Mouse (Mus musculus) intestine, embryonic 15.5 days (tissue): ENCODE data around the gene Glud1. TPM values are rescaled to one million over a fixed set of nuclear protein-coding genes. Genes with fewer than 3 reads are reported as not detected.
A peak's percentile ranks its signal among the peaks of the same experiment; 100 is the strongest.
"Not testable (repeated sequence)": the region's sequence is repeated elsewhere in the genome, so short reads cannot be mapped to it uniquely, and the experiment has no call there.

Experiments used
- ATAC-seq: fragments of 200-750 bp; cut with Nextera tagmentation; 2 replicates; pipeline ENCODE4 v1.8.0; 2017; ENCODE audit warnings: moderate TSS enrichment, moderate library complexity
- H3K27ac ChIP-seq: fragments of 300-500 bp; sonication (generic); 2 replicates; pipeline ENCODE4 v1.5.1; 2015; ENCODE audit warnings: mild to moderate bottlenecking, inconsistent platforms
- H3K27me3 ChIP-seq: fragments of 300-500 bp; sonication (generic); replicated peaks from 2 replicates; pipeline ENCODE4 v1.6.1; 2015; ENCODE audit warnings: inconsistent platforms
- H3K36me3 ChIP-seq: fragments of 300-500 bp; sonication (generic); 2 replicates; pipeline ENCODE4 v1.6.1; 2015; ENCODE audit warnings: inconsistent platforms
- H3K4me1 ChIP-seq: fragments of 300-500 bp; sonication (generic); replicated peaks from 2 replicates; pipeline ENCODE4 v1.6.1; 2015; ENCODE audit warnings: inconsistent platforms
- H3K4me2 ChIP-seq: fragments of 300-500 bp; sonication (generic); replicated peaks from 2 replicates; pipeline ENCODE4 v1.6.1; 2015; ENCODE audit warnings: mild to moderate bottlenecking, inconsistent platforms
- H3K4me3 ChIP-seq: fragments of 300-500 bp; sonication (generic); replicated peaks from 2 replicates; pipeline ENCODE4 v1.5.1; 2015; ENCODE audit warnings: inconsistent platforms
- H3K9ac ChIP-seq: fragments of 300-500 bp; sonication (generic); 2 replicates; pipeline ENCODE4 v1.6.1; 2015; ENCODE audit warnings: inconsistent platforms
- H3K9me3 ChIP-seq: fragments of 300-500 bp; sonication (generic); 2 replicates; pipeline ENCODE4 v1.6.1; 2016; ENCODE audit warnings: inconsistent platforms
- WGBS: fragments of 180-500 bp; shearing (Covaris S2); methylation state at CpG from one replicate; pipeline ENCODE4 v1.1.7; 2015; 5-methylcytosine and 5-hydroxymethylcytosine counted together
- polyA plus RNA-seq: library from polyadenylated mRNA; unstranded; fragments of >200 nt; fragmentation: Nextera tagmentation; extraction: Ambion mirVana; gene quantifications from 2 replicates; pipeline ENCODE4 v1.2.1, GENCODE M21; 2015

The Glud1 gene
- polyA plus RNA-seq, 1 experiment from 2014 or later = 91.9 TPM

DNA sequence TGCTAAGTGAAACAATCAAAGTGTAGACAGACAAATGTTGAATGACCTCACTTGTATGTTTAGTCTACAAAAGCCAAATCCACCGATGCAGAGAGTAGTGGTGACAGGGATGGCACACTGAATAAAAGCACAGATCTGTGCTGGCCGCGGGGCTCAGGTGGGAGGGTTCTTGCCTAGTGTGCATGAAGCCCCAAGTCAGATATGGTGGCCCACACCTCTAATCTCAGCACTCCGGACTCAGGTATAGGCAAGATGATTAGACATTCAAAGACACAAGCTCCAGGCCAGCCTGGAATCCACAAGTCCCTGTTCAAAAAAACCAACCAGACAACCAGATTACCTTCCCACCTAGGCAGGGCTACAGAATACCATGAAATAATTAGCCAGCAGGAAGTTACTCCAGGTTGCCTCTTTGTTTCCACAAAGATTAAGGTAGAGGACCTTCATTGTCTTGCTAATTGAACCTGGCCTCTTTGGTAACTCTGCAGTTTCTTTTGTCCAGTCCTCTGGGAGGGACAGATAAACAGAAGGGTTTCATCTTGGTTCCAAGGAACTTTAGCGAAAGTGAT is 49.2 kb downstream of the Glud1 start:
- Histone ChIP-seq H3K9ac (no peak overlapping the region), H3K27me3 (no peaks in the 10 kb centered on the region), H3K9me3 (no peaks in the 10 kb centered on the region), H3K4me3 (no peak overlapping the region), H3K27ac (no peak overlapping the region), H3K36me3 (no peaks in the 10 kb centered on the region), H3K4me1 (peaks cover 13% of the 10 kb centered on the region), H3K4me2 (no peak overlapping the region)
- ATAC-seq = no peak
- 49% methylated on average over 5 of the region's 5 CpGs for whole genome bisulfite sequencing

DNA sequence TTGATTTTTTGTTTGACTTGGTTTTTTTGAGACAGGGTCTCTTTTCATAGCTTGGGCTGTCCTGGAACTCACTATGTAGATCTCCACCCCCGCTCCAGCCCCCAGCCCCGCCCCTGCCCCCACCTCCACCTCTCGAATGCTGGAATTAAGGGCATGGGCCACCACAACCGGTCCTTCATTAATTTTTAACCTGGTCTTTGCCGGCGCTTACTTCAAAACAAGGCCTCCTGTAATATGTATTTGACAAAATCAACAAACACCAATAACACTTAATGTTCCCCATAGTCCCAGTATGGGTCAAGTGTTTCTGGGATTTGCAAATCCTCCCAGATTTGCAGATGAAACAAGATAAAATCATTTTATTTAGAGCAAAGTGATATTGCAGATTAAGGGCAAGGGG is 49.7 kb downstream of the Glud1 start:
- 41% methylated on average over 6 of the region's 6 CpGs for WGBS

DNA sequence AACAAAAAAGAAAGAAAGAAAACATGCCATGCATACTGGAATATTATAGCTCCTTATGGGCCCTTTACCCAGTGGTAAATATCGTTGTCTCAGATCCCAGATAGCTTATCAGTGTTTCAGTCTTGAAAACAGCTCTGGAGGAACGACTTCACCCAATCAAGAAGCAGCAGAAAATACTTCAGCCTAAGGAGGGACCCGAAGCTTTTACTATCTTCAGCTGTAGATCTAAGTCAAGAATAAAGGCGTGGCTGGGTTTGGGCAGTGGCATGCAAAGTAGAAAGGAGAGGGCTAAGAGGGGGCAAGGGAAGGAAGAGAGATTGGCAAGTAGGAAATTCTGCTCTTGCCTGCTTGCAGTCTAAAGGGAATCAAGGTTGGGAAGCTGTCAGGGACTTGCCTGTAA is 51.6 kb downstream of the Glud1 start:
- ATAC-seq = no peak
- Histone ChIP-seq H3K27me3 (no peaks in the 10 kb centered on the region), H3K36me3 (no peaks in the 10 kb centered on the region), H3K27ac (no peak overlapping the region), H3K4me2 (no peak overlapping the region), H3K9ac (no peak overlapping the region), H3K9me3 (no peaks in the 10 kb centered on the region), H3K4me1 (peaks cover 13% of the 10 kb centered on the region), H3K4me3 (no peak overlapping the region)
- 44% methylated on average over 4 of the region's 4 CpGs for WGBS

More for the DNA sequence above, 49.7 kb downstream of the Glud1 start:
- no peak for ATAC-seq
- Histone ChIP-seq H3K9ac (no peak overlapping the region), H3K27me3 (no peaks in the 10 kb centered on the region), H3K4me2 (no peak overlapping the region), H3K36me3 (no peaks in the 10 kb centered on the region), H3K9me3 (no peaks in the 10 kb centered on the region), H3K4me1 (peaks cover 13% of the 10 kb centered on the region), H3K27ac (no peak overlapping the region), H3K4me3 (no peak overlapping the region)

DNA sequence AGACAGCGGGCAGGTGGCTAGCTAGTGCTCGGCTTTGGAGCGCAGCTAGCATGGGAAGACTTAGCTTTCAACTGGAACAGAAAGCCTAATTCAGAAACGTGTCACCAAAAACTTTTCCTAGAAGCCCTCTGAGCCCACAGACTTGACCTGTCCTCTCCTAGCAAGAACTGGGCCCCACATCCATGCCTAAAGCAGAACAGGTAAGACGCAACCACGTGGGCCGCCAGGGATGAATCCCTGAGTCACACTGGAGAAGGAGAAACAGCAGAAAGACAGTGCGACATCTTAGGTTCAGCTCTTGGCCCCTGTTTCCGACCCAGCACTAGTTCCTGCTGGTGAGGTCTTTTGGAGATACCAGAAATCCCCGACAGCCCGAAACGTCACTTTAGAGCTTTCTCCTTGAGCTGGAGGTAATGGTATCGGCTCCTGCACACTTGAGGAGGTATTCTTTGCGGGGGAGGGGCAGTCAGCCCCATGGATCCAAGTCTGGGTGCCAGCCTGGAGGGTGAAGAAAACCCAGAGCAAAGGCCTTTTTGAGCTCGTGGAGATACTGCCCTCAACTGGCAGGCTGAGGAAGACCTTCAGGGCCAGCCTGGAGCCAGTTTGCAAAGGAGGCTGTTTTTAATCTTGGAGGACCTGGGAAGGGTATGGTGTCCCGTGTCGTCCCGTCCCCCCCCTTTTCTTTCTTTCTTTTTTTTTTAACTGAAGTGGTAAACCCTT is 52.4 kb downstream of the Glud1 start:
- Histone ChIP-seq H3K36me3 (no peaks in the 10 kb centered on the region), H3K27me3 (no peaks in the 10 kb centered on the region), H3K4me2 (peak overlapping the region; percentile 90), H3K9ac (no peak overlapping the region), H3K4me1 (peaks cover 13% of the 10 kb centered on the region), H3K27ac (no peak overlapping the region), H3K9me3 (no peaks in the 10 kb centered on the region), H3K4me3 (peak overlapping the region; percentile 37)
- ATAC-seq = peak; percentile 59
- 35% methylated on average over 18 of the region's 18 CpGs for WGBS

DNA sequence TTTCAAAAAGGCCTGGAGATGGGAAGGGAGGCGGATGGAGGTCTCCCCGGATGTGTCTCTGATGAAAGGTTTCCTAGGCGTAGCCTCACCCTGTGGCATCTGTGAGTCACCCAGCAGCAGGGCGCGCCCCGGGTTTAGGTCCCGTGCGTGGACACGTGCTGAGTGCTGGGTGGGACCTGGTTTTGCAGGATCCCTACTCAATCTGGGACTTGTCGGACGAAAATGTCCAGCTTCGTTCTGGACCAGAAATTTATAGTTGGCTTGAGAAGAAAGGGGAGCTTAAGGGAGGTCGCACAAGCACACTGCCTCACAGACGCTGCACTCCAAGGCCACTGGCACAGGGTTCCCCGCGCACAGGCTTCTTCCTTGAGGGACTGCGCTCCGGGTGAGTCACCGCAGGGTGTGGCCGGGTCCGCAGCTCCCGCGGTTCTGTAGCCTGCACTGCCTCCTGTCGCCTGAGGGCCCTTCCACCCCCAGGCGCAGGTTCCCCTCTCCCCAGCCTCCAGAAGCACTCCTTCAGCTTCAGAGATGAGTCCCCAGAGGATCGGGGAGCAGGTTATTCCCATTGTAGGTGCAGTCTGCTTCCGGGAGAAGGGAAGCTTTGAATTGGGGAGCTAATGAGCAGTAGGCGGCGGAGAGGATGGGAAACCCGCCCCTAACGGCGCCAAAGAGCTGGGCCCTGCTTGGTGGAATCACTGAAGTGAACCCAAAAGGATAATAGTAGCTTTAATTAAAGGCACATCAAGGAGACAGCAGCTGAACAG is 53.1 kb downstream of the Glud1 start:
- WGBS = 7% methylated on average over 32 of the region's 32 CpGs
- peaks cover 13% of the 10 kb centered on the region for H3K4me1 ChIP-seq
- no peak overlapping the region for H3K27ac ChIP-seq
- peak overlapping the region; percentile 46 for H3K9ac ChIP-seq
- ATAC-seq = peak; percentile 93
- H3K4me3 ChIP-seq = peak overlapping the region; percentile 37
- no peaks in the 10 kb centered on the region for H3K27me3 ChIP-seq
- no peaks in the 10 kb centered on the region for H3K36me3 ChIP-seq
- no peaks in the 10 kb centered on the region for H3K9me3 ChIP-seq
- H3K4me2 ChIP-seq = peak overlapping the region; percentile 90

DNA sequence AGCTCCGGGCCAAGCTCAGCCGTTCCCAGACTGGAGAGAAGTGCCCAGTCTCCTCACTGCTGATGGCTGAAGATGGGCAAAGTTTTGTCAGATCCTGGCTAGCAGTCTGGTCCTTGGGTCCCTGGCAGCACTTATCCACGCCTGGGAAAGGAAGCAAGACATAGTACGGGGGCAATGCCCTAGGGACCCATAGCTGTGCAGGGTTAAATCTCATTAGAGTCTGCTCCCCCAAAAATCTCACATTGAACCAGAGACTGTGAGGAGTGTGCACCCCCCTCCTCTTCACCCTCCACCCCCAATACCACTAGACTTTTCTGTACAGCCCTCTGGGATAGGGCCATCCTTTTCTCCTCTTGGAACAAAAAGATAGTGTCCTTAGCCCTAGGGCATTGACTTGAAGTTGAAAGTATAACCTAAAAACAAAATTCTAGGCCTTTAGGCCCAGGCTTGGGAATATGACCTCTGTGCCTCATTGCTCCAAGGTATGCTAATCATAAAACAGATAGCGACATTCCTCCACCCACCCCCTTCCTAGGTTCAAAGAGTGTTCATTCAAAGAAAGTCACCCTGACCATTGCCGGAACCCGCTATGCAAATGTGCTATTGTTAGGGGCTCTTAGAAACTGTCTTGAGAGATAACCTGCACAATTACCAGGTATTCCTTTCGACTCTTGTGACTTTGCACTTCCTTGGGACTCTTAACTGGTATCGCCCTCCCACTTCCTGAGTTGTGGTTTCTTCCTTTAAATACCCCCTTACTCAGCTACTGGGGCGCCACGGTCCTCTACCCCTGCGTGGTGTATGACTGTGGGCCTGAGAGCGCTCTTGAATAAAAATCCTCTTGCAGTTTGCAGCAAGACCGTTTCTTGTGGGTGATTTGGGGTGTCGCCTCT is 54.0 kb downstream of the Glud1 start:
- not testable (repeated sequence) for H3K27me3 ChIP-seq, H3K9me3 ChIP-seq, H3K27ac ChIP-seq, H3K36me3 ChIP-seq, ATAC-seq
- H3K4me3 ChIP-seq = peak overlapping the region; percentile 37
- peaks cover 13% of the 10 kb centered on the region for H3K4me1 ChIP-seq
- WGBS = 86% methylated on average over 15 of the region's 15 CpGs
- H3K9ac ChIP-seq = peak overlapping the region; percentile 46; the same call in 1 of the 2 replicates
- peak overlapping the region; percentile 90 for H3K4me2 ChIP-seq

DNA sequence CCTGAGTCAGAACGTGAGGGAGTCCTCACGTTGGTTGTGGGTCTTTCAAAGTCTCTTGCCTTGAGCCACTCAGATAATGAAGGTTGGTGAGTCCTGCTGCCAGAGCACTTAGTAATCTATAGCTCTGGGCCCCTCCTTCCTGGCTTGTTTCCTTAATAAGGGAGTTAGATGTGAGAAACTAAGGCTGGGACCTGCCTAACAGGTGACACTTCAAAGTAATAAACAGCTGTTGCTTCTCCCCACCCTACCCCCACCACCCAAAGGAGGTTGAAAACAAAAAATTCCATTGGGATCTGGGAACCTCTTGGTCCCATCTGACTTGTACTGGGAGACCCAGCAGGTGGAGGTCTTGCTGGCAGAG is 54.6 kb downstream of the Glud1 start:
- no peak for ATAC-seq
- Histone ChIP-seq H3K4me1 (peaks cover 13% of the 10 kb centered on the region), H3K27ac (no peak overlapping the region), H3K9me3 (no peaks in the 10 kb centered on the region), H3K4me3 (no peak overlapping the region), H3K4me2 (no peak overlapping the region), H3K36me3 (no peaks in the 10 kb centered on the region), H3K27me3 (no peaks in the 10 kb centered on the region), H3K9ac (no peak overlapping the region)
- 95% methylated on average over 2 of the region's 2 CpGs for WGBS

DNA sequence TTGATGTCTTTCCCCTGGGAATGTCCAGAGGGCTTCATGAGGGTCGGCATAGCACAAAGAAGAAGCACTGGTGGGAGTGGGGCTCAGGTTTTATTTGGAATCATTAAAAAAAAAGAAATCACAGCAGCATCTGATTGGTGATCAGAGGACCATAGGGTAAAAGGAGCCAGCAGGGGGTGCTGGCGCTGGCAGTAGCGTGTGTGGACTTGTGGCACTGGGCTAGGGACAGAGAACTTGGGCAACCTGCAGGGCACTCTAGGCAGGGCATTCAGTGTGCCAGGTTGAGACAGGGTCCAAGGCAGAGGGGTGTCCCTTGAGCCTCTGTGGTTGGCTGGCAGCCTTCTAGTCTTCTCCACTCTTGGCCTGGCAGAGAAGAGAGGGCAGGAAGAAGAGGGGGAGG is 59.7 kb downstream of the Glud1 start:
- Histone ChIP-seq H3K36me3 (no peaks in the 10 kb centered on the region), H3K9ac (no peak overlapping the region), H3K9me3 (no peaks in the 10 kb centered on the region), H3K4me1 (peaks cover 11% of the 10 kb centered on the region), H3K4me2 (no peak overlapping the region), H3K27ac (no peak overlapping the region), H3K4me3 (no peak overlapping the region), H3K27me3 (no peaks in the 10 kb centered on the region)
- no peak for ATAC-seq
- 65% methylated on average over 3 of the region's 3 CpGs for WGBS

DNA sequence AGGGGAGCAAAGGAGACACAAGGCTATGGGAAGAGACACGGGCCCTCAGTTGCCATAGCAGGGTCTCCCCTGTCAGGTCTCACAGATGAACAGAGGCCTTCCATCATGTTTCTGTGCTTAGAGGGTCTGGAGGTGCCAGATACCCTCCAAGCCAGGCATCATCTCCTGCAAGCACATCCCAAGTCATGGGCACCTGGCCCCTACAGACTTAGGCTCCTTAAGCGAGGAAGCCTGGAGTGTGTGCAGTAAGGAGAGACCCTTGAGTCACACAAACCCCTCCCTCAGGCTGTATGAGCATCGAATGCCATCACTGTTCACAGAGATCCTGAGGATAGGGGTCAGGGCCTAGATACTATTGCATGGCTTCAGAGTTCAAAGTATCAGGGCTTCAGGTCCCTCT is 60.4 kb downstream of the Glud1 start:
- H3K36me3 ChIP-seq = no peaks in the 10 kb centered on the region
- no peak overlapping the region for H3K9ac ChIP-seq
- H3K4me3 ChIP-seq = no peak overlapping the region
- no peak overlapping the region for H3K27ac ChIP-seq
- no peaks in the 10 kb centered on the region for H3K27me3 ChIP-seq
- no peaks in the 10 kb centered on the region for H3K9me3 ChIP-seq
- H3K4me1 ChIP-seq = peaks cover 11% of the 10 kb centered on the region
- 84% methylated on average over 3 of the region's 3 CpGs for WGBS
- no peak overlapping the region for H3K4me2 ChIP-seq
- no peak for ATAC-seq

DNA sequence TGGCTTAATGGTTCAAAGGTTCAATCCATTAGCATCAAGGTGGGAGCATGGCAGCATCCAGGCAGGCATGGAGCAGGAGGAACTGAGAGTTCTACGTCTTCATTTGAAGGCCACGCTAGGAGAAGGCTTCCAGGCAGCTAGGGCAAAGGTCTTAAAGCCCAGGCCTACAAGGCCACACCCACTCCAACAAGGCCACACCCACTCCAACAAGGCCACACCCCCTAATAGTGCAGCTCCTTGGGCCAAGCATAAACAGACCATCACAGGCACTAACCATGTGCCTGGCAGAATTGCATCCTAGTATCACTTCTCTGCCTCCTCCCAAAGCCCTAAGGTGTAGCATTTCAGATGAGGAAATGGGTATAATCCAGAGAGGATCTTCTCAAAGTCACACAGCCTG is 61.2 kb downstream of the Glud1 start:
- Histone ChIP-seq H3K27ac (no peak overlapping the region), H3K9ac (no peak overlapping the region), H3K4me3 (no peak overlapping the region), H3K4me1 (peaks cover 11% of the 10 kb centered on the region), H3K36me3 (no peaks in the 10 kb centered on the region), H3K9me3 (no peaks in the 10 kb centered on the region), H3K27me3 (no peaks in the 10 kb centered on the region), H3K4me2 (no peak overlapping the region)
- 67% methylated on average over 2 of the region's 2 CpGs for WGBS
- ATAC-seq = no peak; the same call in 1 of the 2 replicates

DNA sequence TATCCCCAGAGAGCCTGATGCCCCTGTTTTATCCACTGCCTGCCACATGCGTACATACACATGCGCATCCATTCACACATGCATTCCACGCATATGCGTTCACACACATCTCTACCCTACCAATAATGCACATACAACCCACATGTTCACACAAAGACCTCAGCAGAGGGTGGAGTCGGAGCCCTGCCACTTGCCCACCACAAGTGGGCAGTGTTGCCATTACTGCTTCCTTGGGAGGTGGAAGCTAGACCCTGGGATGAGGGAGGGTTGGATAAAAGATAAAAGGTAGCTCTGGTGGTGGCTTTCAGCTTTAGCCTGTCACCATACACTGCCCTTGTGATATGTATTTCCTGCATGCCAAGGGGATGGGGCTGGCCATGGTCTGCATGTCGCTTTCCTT is 62.1 kb downstream of the Glud1 start:
- Histone ChIP-seq H3K36me3 (no peaks in the 10 kb centered on the region), H3K9me3 (no peaks in the 10 kb centered on the region), H3K4me1 (peaks cover 11% of the 10 kb centered on the region), H3K4me3 (no peak overlapping the region), H3K9ac (no peak overlapping the region), H3K27ac (no peak overlapping the region), H3K4me2 (no peak overlapping the region), H3K27me3 (no peaks in the 10 kb centered on the region)
- 86% methylated on average over 6 of the region's 6 CpGs for WGBS
- no peak for ATAC-seq

DNA sequence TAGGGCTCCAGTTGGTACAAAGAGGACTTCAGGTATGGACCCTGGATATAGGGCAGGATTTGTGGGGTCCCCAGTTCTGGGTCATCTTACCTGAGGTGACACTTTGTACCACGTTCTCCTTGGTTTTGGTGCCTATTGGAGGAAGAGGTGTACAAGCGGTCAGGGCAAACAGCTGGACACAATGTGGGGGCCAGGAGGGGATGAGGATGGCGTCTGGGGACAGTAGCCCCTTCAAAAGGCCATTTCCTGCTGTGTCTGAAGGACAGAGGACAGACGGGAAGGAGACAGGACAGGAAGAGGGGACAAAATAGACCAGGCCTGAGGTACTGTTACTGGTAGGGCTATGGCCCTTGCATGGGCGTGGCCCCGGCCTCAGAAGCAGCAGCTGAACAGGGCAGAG is 63.1 kb downstream of the Glud1 start:
- H3K9me3 ChIP-seq = no peaks in the 10 kb centered on the region
- H3K36me3 ChIP-seq = no peaks in the 10 kb centered on the region
- no peak overlapping the region for H3K4me3 ChIP-seq
- WGBS = 86% methylated on average over 6 of the region's 6 CpGs
- ATAC-seq = no peak
- no peaks in the 10 kb centered on the region for H3K27me3 ChIP-seq
- no peak overlapping the region for H3K27ac ChIP-seq
- H3K9ac ChIP-seq = no peak overlapping the region
- peaks cover 17% of the 10 kb centered on the region for H3K4me1 ChIP-seq
- H3K4me2 ChIP-seq = no peak overlapping the region
